Mouse (Mus musculus): Measurements from ENCODE around the gene Cxcl5.
"Not testable (repeated sequence)": the region's sequence is repeated elsewhere in the genome, so short reads cannot be mapped to it uniquely, and the experiment has no call there.

Cxcl5 gene

GRCm38 (mm10) chr5:90785659-90786588, 26.8 kb downstream of the Cxcl5 start, which contains the start of gene Cxcl3:
Gene Cxcl3 (plus strand): TSS chr5:90786103.
- DNase-seq: no peak

GRCm38 (mm10) chr5:90788114-90788513, 29.0 kb downstream of the Cxcl5 start:
- DNase-seq: no peak

GRCm38 (mm10) chr5:90789306-90790073, 30.3 kb downstream of the Cxcl5 start:
- DNase-seq: no peak

- DNase-seq: no peak
These were observed 30.9 kb downstream of the Cxcl5 start for GRCm38 (mm10) chr5:90790074-90790502.

- no peak for DNase-seq
These were observed 35.0 kb downstream of the Cxcl5 start, which contains the start of gene Cxcl15 for GRCm38 (mm10) chr5:90794195-90794625. Gene Cxcl15 (plus strand): TSS chr5:90794534.

- DNase-seq: not testable (repeated sequence)
These were observed 36.2 kb downstream of the Cxcl5 start for GRCm38 (mm10) chr5:90795392-90795791.

- DNase-seq: no peak
These were observed 45.4 kb downstream of the Cxcl5 start for GRCm38 (mm10) chr5:90804574-90804973.

DNA sequence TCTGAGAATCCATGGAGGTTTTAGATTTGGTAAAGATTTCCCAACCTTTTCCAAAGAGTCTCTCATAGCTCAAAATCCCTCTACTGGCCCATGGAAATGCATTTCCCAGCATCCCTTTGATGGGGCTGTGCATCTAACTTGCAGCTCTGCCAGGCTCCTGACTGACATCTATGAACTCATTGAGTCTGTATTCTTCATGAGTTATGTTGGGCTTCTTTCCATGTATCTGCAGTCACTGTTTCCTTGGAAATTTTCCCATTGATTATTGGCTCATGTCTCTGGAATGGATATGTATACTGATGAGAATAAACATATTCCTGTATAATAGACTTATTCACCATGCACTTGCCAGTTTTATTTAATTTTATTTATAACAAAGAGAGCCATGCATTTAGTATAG, 46.9 kb downstream of the Cxcl5 start:
- DNase-seq: no peak

- DNase-seq: no peak
These were observed 48.2 kb downstream of the Cxcl5 start for GRCm38 (mm10) chr5:90807176-90807950.

Measured in thymus, postnatal 25 days (tissue).